Mouse (Mus musculus): ENCODE data around the gene Gtf2e1.

DNA sequence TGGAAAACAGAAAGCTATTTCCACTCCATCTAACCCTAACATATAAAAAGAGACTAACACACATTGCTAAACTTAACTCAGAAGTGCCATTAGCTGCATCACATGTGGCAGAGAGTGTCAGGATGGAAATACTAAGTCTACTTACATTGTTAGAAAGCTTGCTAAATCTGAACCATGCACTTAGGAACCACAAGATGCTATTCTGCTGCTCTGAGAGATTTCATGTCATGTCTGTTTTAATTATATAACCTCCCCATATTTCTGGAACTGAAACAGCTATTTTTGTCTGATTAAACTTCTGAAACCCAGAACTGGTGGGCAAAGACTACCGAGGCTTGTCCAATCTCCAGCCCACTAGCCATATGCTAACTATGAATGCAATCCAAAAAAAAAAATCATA lies 7.5 kb downstream of the Gtf2e1 start:
- TF ChIP-seq CTCF (IDR thresholded peaks at IDR 0.05; ENCODE audit: borderline replicate concordance, insufficient read depth, low read depth, low read length) (no peak), POLR2A (IDR thresholded peaks at IDR 0.05; ENCODE audit: borderline replicate concordance, insufficient read depth, low read length) (no peak)
